In genomic region chr4:106643483-106644217, GRCm38 (mm10) we compare ENCODE assay signal across 14 mouse cellular contexts. TPM values are rescaled to one million over a fixed set of nuclear protein-coding genes. Genes with fewer than 3 reads are reported as not detected.
DNase-seq lines count a peak whose midpoint lies in the region; ATAC-seq and TF ChIP-seq lines count a peak whose summit lies in the region.
"Had no signal": no experiment of that assay in that cellular context is flagged by ENCODE, and none has a peak within 500 bp of the region (broad histone marks: within the 10 kb centered on the region; RNA-seq: fewer than 3 reads in every experiment).

No protein-coding gene starts in this region.

- H3K9ac ChIP-seq in intestine, embryonic 16.5 days (ENCODE audit: low read depth, low read length): peak overlapping the region; percentile 55
- peak overlapping the region; percentile 32; the same call in 1 of the 2 replicates for H3K9ac ChIP-seq in neural tube, embryonic 14.5 days (replicated peaks; ENCODE audit: low read depth, low read length)
- H3K9ac ChIP-seq: forebrain, embryonic 13.5 days had no signal

- peak; percentile 34 for DNase-seq in kidney, adult 2 months
- no peak for DNase-seq in kidney, adult 18-20 months
- peak; percentile 47 for DNase-seq in brain, adult 2 months (ENCODE audit: low read depth, low spot score)
- no peak for DNase-seq in adrenal gland, adult 8-10 months
- no peak for DNase-seq in spleen, postnatal 36 days (ENCODE audit: low spot score in 2 of 2)
- DNase-seq in spleen, adult 12 weeks (ENCODE audit: low spot score): no peak
- DNase-seq: cerebellum, adult 11 months; thymus, postnatal 14 days had no signal

- H3K27ac ChIP-seq in kidney, adult 2 months (ENCODE audit: insufficient read depth, low read depth, low read length): no peak overlapping the region
- peak overlapping the region; percentile 53 for H3K27ac ChIP-seq in intestine, embryonic 16.5 days (ENCODE audit: low read length)
- H3K27ac ChIP-seq in neural tube, embryonic 14.5 days (ENCODE audit: low read depth, low read length): peak overlapping the region; percentile 48; the same call in 1 of the 2 replicates
- H3K27ac ChIP-seq: forebrain, embryonic 13.5 days had no signal

- H3K9me3 ChIP-seq in intestine, embryonic 16.5 days (ENCODE audit: control insufficient read depth, low read length): 0 out of 2 replicates have a peak, but pooled peaks cover 5% of the 10 kb centered on the region
- H3K9me3 ChIP-seq in neural tube, embryonic 14.5 days (ENCODE audit: control insufficient read depth, low read length): no peaks in the 10 kb centered on the region
- H3K9me3 ChIP-seq: forebrain, embryonic 13.5 days had no signal

- H3K4me3 ChIP-seq in kidney, adult 2 months (ENCODE audit: insufficient read depth, low read depth, low read length): no peak overlapping the region
- no peak overlapping the region for H3K4me3 ChIP-seq in intestine, embryonic 16.5 days (ENCODE audit: low read length)
- no peak overlapping the region for H3K4me3 ChIP-seq in neural tube, embryonic 14.5 days (ENCODE audit: low read depth, low read length)
- H3K4me3 ChIP-seq: forebrain, embryonic 13.5 days had no signal

- TF ChIP-seq POLR2A in kidney, adult 2 months (IDR thresholded peaks at IDR 0.05; ENCODE audit: low read depth, low read length): no peak

- peak overlapping the region; percentile 11; the same call in 1 of the 2 replicates for H3K4me2 ChIP-seq in intestine, embryonic 16.5 days (ENCODE audit: low read depth, low read length)
- H3K4me2 ChIP-seq in neural tube, embryonic 14.5 days (ENCODE audit: low read depth, low read length): peak overlapping the region; percentile 8; the same call in 1 of the 2 replicates
- H3K4me2 ChIP-seq: forebrain, embryonic 13.5 days had no signal

- WGBS in kidney, adult 2 months: 7% methylated on average over 8 of the region's 8 CpGs
- WGBS in intestine, embryonic 16.5 days: 17% methylated on average over 8 of the region's 8 CpGs
- WGBS in neural tube, embryonic 14.5 days: 33% methylated on average over 8 of the region's 8 CpGs

- H3K36me3 ChIP-seq in kidney, adult 2 months (ENCODE audit: control insufficient read depth, insufficient read depth, low read length): no peaks in the 10 kb centered on the region
- H3K36me3 ChIP-seq in intestine, embryonic 16.5 days (ENCODE audit: control insufficient read depth, insufficient read depth, low read length): 0 out of 2 replicates have a peak, but pooled peaks cover 3% of the 10 kb centered on the region
- H3K36me3 ChIP-seq in neural tube, embryonic 14.5 days (ENCODE audit: control insufficient read depth, insufficient read depth, low read length): no peaks in the 10 kb centered on the region

- no peak for TF ChIP-seq CTCF in kidney, adult 2 months (conservative IDR thresholded peaks at IDR 0.05; ENCODE audit: insufficient read depth, insufficient read length, low read depth, low read length)

- no peaks in the 10 kb centered on the region for H3K27me3 ChIP-seq in kidney, adult 2 months (replicated peaks; ENCODE audit: control insufficient read depth, insufficient read depth, low read length)
- H3K27me3 ChIP-seq in intestine, embryonic 16.5 days (replicated peaks; ENCODE audit: control insufficient read depth, insufficient read depth, low read length): no peaks in the 10 kb centered on the region
- no peaks in the 10 kb centered on the region for H3K27me3 ChIP-seq in neural tube, embryonic 14.5 days (ENCODE audit: control insufficient read depth, insufficient read depth, low read length)

- peak; percentile 85 for ATAC-seq in intestine, embryonic 16.5 days
- peak; percentile 52; the same call in 1 of the 2 replicates for ATAC-seq in neural tube, embryonic 14.5 days (ENCODE audit: low read depth)
- ATAC-seq: forebrain, embryonic 13.5 days had no signal

- peaks cover 3% of the 10 kb centered on the region; the same call in 1 of the 2 replicates for H3K4me1 ChIP-seq in kidney, adult 2 months (ENCODE audit: control insufficient read depth, insufficient read depth, low read length)
- H3K4me1 ChIP-seq in intestine, embryonic 16.5 days (ENCODE audit: control insufficient read depth, insufficient read depth, low read length): peaks cover 12% of the 10 kb centered on the region
- peaks cover 8% of the 10 kb centered on the region for H3K4me1 ChIP-seq in neural tube, embryonic 14.5 days (ENCODE audit: control insufficient read depth, insufficient read depth, low read length)
- H3K4me1 ChIP-seq: forebrain, embryonic 13.5 days had no signal

RNA-seq across cellular contexts. Expression of gene Pars2, which starts 7.2 kb away (rescaled TPM):
- polyA plus RNA-seq in kidney, adult 2 months (2012; rRNA removed): 9.6 and 10.6 TPM in 2 replicates
- polyA plus RNA-seq in intestine, embryonic 16.5 days (2015; fragmentation: Nextera tagmentation; extraction: Ambion mirVana): 15.9 TPM in 2 replicates
- polyA plus RNA-seq in neural tube, embryonic 14.5 days (2014; fragmentation: Nextera tagmentation; extraction: Ambion mirVana): 8.8 and 9.9 TPM in 2 replicates
- 1 to 10 TPM; 5.7 to 9.5 (median 8.5) TPM for total RNA-seq in adrenal gland, adult 8-10 months (2022)

RNA-seq across cellular contexts. Expression of gene Ttc22, which starts 21.4 kb away (rescaled TPM):
- polyA plus RNA-seq in kidney, adult 2 months (2012; rRNA removed): 4.6 and 6.1 TPM in 2 replicates
- 15.1 and 20.1 TPM in 2 replicates for polyA plus RNA-seq in intestine, embryonic 16.5 days (2015; fragmentation: Nextera tagmentation; extraction: Ambion mirVana)
- 1.7 and 3.0 TPM in 2 replicates for polyA plus RNA-seq in neural tube, embryonic 14.5 days (2014; fragmentation: Nextera tagmentation; extraction: Ambion mirVana)
- under 1 TPM in 1 of 4 experiments, not detected in 3; 0.10 TPM for total RNA-seq in adrenal gland, adult 8-10 months (2022)
- total RNA-seq: monocyte, adult 5-6 weeks had no signal

RNA-seq across cellular contexts. Expression of gene Lexm, which starts 26.6 kb away (rescaled TPM):
- not detected in 2 replicates for polyA plus RNA-seq in kidney, adult 2 months (2012; rRNA removed)
- polyA plus RNA-seq in intestine, embryonic 16.5 days (2015; fragmentation: Nextera tagmentation; extraction: Ambion mirVana): not detected in 2 replicates
- not detected in 2 replicates for polyA plus RNA-seq in neural tube, embryonic 14.5 days (2014; fragmentation: Nextera tagmentation; extraction: Ambion mirVana)
- not detected for total RNA-seq in adrenal gland, adult 8-10 months (2022)
- total RNA-seq: heart, adult 8-10 months; left cerebral cortex, adult 8-10 months; monocyte, adult 5-6 weeks had no signal
- polyA plus RNA-seq: forebrain, embryonic 13.5 days had no signal

RNA-seq across cellular contexts. Expression of gene Ttc4, which starts 35.1 kb away (rescaled TPM):
- 41.3 and 50.4 TPM in 2 replicates for polyA plus RNA-seq in kidney, adult 2 months (2012; rRNA removed)
- 76.3 and 80.8 TPM in 2 replicates for polyA plus RNA-seq in intestine, embryonic 16.5 days (2015; fragmentation: Nextera tagmentation; extraction: Ambion mirVana)
- 128 and 134 TPM in 2 replicates for polyA plus RNA-seq in neural tube, embryonic 14.5 days (2014; fragmentation: Nextera tagmentation; extraction: Ambion mirVana)
- 10 to 100 TPM; 24.6 to 40.1 (median 29.1) TPM for total RNA-seq in adrenal gland, adult 8-10 months (2022)

Comparison
In these comparisons a context has a peak if more than half of its experiments do, and no peak if none do; other contexts are left out.
1. DNase-seq: peak in kidney, adult 2 months (single experiment) and brain, adult 2 months (single experiment); none in kidney, adult 18-20 months (single experiment), adrenal gland, adult 8-10 months (single experiment), spleen, postnatal 36 days (0 of 2) and spleen, adult 12 weeks (single experiment).